Mouse (Mus musculus) thymus, postnatal 0 days (tissue): Measurements from ENCODE around the gene Cpsf2. TPM values are rescaled to one million over a fixed set of nuclear protein-coding genes. Genes with fewer than 3 reads are reported as not detected.

Source experiments
- DNase-seq: peaks from one replicate; pipeline ENCODE4 v3.0.0-alpha.2; 2015; ENCODE audit warnings: low spot score
- polyA plus RNA-seq: library from polyadenylated mRNA; unstranded; fragments of >200 nt; fragmentation: Nextera tagmentation; extraction: Ambion mirVana; gene quantifications from 2 replicates; pipeline ENCODE4 v1.2.1, GENCODE M21; 2015

The Cpsf2 gene
- polyA plus RNA-seq, 1 experiment from 2014 or later = 28.5 TPM

GRCm38 (mm10) chr12:101979213-101979750, 3.5 kb downstream of the Cpsf2 start:
- no peak for DNase-seq

DNA sequence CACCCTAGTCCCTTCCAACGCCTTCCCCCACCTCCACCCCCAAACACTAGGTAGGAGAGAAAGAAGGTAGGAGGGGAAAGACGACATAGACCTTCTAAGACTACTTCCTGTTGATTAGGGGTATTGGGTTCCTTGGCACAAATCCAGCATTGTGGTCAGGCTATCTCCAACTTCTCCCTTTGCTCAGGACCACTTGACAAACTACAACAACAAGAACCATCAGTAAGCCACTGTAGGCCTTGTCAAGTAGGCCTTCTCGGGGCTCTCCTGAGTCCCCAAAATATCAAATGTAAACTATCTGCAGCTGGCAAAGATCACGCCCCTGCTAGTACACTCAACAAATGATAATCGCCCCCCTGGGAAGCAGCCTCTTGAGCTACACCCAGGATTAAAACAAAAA, 4.5 kb downstream of the Cpsf2 start:
- no peak for DNase-seq

DNA sequence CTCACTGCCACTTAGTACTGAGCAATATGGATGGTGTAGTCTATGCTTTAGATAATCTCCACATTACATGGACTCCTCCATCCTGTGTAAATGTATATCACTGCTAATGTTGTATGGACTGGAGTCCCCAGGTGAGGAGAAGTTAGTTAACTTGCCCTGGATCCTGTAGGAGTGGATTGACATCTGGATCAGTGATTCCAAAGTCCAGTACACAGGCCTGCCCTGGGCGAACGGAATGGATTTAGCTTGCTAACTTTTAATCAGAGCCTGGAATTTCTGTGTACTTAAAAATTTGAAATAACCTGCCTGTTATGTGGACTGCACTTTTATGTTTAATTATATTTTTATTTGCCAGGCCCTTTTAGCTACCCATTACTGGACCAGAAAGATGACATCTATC, 5.8 kb downstream of the Cpsf2 start:
- DNase-seq = no peak

DNA sequence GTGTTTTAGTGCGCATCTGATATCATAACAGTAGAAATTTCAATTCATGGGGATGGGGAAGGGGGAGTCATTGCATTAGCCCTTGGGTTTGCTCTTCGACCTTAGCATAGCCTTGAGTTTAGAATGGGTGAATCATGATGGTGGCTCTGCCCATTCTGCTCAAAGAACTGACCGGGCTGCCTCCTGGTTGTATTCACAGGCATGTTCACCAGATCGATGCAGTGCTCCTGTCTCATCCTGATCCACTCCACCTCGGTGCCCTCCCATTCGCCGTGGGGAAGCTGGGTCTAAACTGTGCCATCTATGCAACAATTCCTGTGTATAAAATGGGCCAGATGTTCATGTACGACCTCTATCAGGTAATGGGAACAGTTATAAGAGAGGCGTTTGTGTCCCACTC, 7.2 kb downstream of the Cpsf2 start:
- no peak for DNase-seq

DNA sequence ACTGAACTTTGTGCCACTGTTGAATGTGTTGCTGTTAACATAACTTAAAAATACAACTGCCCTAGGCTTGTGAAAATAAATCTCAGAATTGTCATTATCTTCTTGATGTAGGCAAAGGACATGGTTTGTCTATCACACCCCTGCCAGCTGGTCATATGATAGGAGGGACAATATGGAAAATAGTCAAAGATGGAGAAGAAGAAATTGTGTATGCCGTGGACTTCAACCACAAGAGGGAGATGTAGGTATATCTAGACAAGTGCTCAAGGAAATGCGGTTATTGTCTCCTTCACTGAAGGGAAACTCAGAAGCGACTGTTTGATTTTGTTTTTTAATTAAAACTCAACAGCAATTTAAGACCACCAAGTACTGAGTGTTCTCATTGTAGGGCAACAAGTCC, 9.3 kb downstream of the Cpsf2 start:
- no peak for DNase-seq

DNA sequence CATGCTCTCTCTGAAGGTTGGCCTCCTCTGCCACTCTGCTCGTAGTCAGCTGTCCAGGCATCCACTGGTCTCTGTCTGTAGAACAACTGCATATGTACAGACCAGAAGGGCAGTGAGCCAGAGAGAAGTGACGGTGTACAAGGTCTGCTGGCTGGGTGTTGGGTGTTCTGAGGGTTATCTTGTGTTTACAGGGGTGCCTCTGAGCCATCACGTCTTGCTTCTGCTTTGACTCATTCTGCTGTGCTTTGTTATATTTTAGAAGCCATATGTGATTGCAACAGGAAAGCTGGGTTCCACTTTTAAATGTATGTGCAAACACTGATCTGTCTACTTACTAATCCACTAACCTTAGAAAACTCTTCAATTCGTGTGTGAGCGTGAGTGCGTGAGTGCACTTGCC, 11.9 kb downstream of the Cpsf2 start:
- DNase-seq = no peak

- DNase-seq = no peak
These were observed 19.0 kb downstream of the Cpsf2 start for GRCm38 (mm10) chr12:101994576-101995467.

DNA sequence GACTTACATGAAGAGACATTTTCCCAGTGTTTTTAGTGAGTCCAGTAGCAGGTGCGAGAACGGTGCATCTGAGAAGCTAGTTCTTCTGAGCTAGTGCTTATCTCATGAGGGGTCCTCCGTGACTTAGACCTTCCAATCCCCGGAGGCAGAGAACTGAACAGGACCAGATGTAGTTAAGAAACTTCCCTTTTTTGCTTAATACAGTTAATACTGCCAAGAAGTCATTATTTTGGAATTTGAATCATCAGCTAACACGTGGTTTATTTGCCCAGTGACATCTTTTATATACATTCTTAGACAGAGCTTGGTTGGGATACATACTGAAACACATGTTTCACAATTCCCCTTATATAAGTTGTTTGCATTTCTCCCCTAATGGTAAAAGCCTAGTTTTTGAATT, 23.1 kb downstream of the Cpsf2 start:
- no peak for DNase-seq

- no peak for DNase-seq
These were observed 25.0 kb downstream of the Cpsf2 start for GRCm38 (mm10) chr12:102000785-102001184.

- no peak for DNase-seq
These were observed 32.6 kb downstream of the Cpsf2 start for GRCm38 (mm10) chr12:102008111-102008977.

DNA sequence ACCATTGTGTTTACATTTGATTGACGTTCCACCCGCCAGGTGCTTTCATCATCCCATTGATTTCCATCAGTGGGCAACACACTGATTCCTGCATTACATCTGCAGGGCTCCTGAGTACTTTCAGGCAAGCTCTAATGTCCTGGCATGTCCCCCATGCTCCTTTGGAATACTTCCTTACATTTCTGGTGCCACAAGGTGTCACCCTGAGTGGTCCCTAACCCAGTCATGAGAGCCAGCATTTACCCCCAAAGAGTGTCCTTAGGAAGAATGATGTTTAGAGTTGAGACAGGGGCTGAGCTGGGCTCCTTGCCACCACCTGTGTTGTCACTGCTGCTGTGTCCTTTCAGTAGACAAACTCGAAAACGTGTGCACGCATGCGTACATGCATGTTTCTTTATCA, 33.8 kb downstream of the Cpsf2 start:
- no peak for DNase-seq

DNA sequence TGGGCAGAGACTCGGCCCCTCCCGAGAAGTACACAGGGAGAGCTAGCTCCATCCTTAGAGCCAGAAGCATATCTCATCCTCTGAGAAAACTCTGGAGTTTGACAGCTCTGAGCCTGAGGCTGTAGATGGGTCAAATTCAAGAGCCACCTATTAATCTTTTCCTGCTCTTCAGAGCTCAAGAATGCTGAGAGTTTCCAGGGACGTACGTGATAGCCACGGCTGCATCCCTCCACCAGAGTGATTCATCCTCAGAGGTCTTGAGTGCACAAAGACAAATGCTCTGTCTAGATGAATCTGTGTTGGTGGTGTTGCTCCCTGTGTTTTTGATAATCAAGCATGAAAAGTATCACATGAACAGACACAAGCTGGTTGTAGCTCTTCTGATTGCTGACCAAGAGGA, 38.6 kb downstream of the Cpsf2 start:
- no peak for DNase-seq

DNA sequence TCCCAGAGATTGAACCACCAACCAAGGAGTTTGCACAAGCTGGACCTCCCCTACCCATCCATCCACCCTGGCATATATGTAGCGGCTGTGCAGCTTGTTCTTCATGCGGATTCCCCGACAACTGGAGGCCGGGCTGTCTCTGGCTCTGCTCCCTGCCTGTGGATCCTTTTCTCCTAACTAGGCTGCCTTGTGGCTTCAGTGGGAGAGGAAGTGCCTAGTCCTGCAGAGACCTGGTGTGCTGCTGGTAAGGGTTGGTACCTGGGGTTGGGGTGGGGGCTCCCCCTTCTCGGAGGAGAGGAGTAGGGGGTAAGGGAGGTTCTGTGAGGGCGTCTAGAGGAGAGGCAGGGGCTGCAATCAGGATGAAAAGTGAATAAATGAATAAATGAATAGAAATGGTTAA, 39.3 kb downstream of the Cpsf2 start:
- no peak for DNase-seq

GRCm38 (mm10) chr12:102021923-102022322, 46.1 kb downstream of the Cpsf2 start:
- no peak for DNase-seq

DNA sequence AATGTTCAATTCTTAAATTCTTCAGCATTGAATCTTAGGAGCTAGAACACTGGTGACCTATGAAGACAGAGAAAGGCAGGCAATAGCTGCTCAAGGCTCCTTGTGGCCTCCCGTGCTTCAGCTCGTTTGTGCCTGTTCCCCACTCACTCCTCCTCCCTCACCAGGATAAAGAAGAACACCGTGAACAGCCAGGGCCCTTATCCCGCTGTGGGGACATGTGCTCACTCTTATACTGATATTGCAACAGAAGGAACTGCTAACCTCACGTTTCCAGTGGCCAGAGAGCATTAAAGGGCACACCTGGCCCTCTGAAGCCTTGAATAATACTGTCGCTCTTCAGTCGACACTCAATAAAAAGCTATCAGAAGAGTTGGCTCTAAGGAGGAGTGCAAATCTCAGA, 53.4 kb downstream of the Cpsf2 start:
- no peak for DNase-seq

- no peak for DNase-seq
These were observed 54.2 kb downstream of the Cpsf2 start for GRCm38 (mm10) chr12:102029892-102030446.

- no peak for DNase-seq
These were observed 59.1 kb downstream of the Cpsf2 start for GRCm38 (mm10) chr12:102034934-102035333.

GRCm38 (mm10) chr12:102039861-102040260, 64.1 kb downstream of the Cpsf2 start:
- DNase-seq = no peak

- no peak for DNase-seq
These were observed 65.9 kb downstream of the Cpsf2 start for GRCm38 (mm10) chr12:102041699-102042098.

GRCm38 (mm10) chr12:102042247-102042646, 66.5 kb downstream of the Cpsf2 start:
- DNase-seq = no peak

- DNase-seq = no peak
These were observed 68.1 kb downstream of the Cpsf2 start for GRCm38 (mm10) chr12:102043840-102044239.

- DNase-seq = no peak
These were observed 78.4 kb downstream of the Cpsf2 start for GRCm38 (mm10) chr12:102054155-102054554.
